Mouse (Mus musculus) liver, postnatal 0 days (tissue): ENCODE data around the gene Lfng. TPM values are rescaled to one million over a fixed set of nuclear protein-coding genes. Genes with fewer than 3 reads are reported as not detected.

ENCODE experiments used
- ATAC-seq: fragments of 200-750 bp; cut with Nextera tagmentation; 2 replicates; pipeline ENCODE4 v1.8.0; 2017; ENCODE audit warnings: mild to moderate bottlenecking, moderate library complexity
- DNase-seq: peaks from one replicate; pipeline ENCODE4 v3.0.0-alpha.2; 2016
- H3K27ac ChIP-seq: fragments of 300-500 bp; sonication (generic); 2 replicates; pipeline ENCODE4 v1.5.1; 2014; ENCODE audit warnings: antibody characterized with exemption, moderate library complexity, mild to moderate bottlenecking, low read depth
- H3K27me3 ChIP-seq: fragments of 300-500 bp; sonication (generic); 2 replicates; pipeline ENCODE4 v1.6.1; 2014; ENCODE audit warnings: low read length, control low read depth, mixed read lengths; ENCODE audit not compliant: insufficient read depth
- H3K36me3 ChIP-seq: fragments of 300-500 bp; sonication (generic); replicated peaks from 2 replicates; pipeline ENCODE4 v1.6.1; 2014; ENCODE audit warnings: mild to moderate bottlenecking, control low read depth, low read length, moderate library complexity, mixed read lengths; ENCODE audit not compliant: insufficient read depth
- H3K4me1 ChIP-seq: fragments of 300-500 bp; sonication (generic); 2 replicates; pipeline ENCODE4 v1.6.1; 2014; ENCODE audit warnings: antibody characterized with exemption, mild to moderate bottlenecking, control low read depth; ENCODE audit not compliant: insufficient read depth
- H3K4me2 ChIP-seq: fragments of 300-500 bp; sonication (generic); 2 replicates; pipeline ENCODE4 v1.6.1; 2014; ENCODE audit warnings: low read depth, mild to moderate bottlenecking, low read length, moderate library complexity, mixed read lengths
- H3K4me3 ChIP-seq: fragments of 300-500 bp; sonication (generic); 2 replicates; pipeline ENCODE4 v1.5.1; 2014; ENCODE audit warnings: low read depth, low read length
- H3K9ac ChIP-seq: fragments of 300-500 bp; sonication (generic); replicated peaks from 2 replicates; pipeline ENCODE4 v1.6.1; 2014; ENCODE audit warnings: mild to moderate bottlenecking, moderate library complexity
- H3K9me3 ChIP-seq: fragments of 300-500 bp; sonication (generic); 2 replicates; pipeline ENCODE4 v1.6.1; 2016; ENCODE audit warnings: mild to moderate bottlenecking, control low read depth, low read length, mixed read lengths
- CTCF ChIP-seq: sonication (generic); IDR thresholded peaks from 2 replicates; pipeline ENCODE4 v1.5.1; 2016; ENCODE audit warnings: antibody characterized with exemption, low read depth
- EP300 ChIP-seq: IDR thresholded peaks from 2 replicates; pipeline ENCODE4 v1.6.1; 2016; ENCODE audit warnings: antibody characterized with exemption, low read depth, mild to moderate bottlenecking
- WGBS: fragments of 180-500 bp; shearing (Covaris S2); extraction: QIAGEN DNeasy Blood & Tissue Kit; methylation state at CpG from one replicate; pipeline ENCODE4 v1.1.7; 2014; ENCODE audit not compliant: insufficient replicate concordance; 5-methylcytosine and 5-hydroxymethylcytosine counted together
- polyA plus RNA-seq: library from polyadenylated mRNA; unstranded; fragments of >200 nt; fragmentation: Nextera tagmentation; extraction: Ambion mirVana; gene quantifications from 2 replicates; pipeline ENCODE4 v1.2.1, GENCODE M21; 2015

The Lfng gene
- polyA plus RNA-seq, 1 experiment from 2014 or later, result 5.9 TPM

DNA sequence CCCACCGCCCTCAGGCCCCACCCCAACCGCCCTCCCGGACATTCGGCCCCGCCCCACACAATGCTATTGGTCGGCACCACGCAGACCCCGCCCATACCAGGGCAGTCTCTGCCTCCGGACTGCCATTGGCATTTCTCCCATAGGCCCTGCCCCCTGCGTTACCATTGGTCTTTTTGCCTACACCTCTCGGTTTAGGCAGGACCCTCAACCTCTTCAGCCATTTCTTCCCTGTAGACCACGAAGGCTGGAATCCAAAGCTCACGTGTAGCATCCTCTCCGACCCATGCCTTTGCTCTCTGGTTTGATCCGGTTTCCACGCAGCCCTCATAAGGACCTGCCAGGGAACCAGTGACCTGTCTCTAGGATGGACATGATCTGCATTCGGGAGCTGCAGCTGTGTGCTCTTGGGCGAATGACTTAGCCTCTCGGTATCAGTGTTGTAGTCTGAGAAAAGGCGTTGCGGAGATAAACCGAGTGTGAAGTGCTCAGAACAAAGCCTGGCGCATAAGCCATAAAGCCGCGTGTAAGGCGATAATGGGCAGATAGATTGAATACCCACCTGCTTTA is 42.1 kb downstream of the Lfng start:
- Histone ChIP-seq H3K4me2 (peak overlapping the region; percentile 100), H3K9ac (peak overlapping the region; percentile 63), H3K27ac (peak overlapping the region; percentile 57; the same call in 1 of the 2 replicates), H3K4me1 (peaks cover 46% of the 10 kb centered on the region), H3K9me3 (no peaks in the 10 kb centered on the region), H3K36me3 (no peaks in the 10 kb centered on the region), H3K27me3 (0 out of 2 replicates have a peak, but pooled peaks cover 4% of the 10 kb centered on the region), H3K4me3 (peak overlapping the region; percentile 95)
- DNase-seq (peak; percentile 99), ATAC-seq (peak; percentile 96)
- 9% methylated on average over 26 of the region's 26 CpGs for WGBS
- no peak for TF ChIP-seq CTCF
- TF ChIP-seq EP300, result no peak

DNA sequence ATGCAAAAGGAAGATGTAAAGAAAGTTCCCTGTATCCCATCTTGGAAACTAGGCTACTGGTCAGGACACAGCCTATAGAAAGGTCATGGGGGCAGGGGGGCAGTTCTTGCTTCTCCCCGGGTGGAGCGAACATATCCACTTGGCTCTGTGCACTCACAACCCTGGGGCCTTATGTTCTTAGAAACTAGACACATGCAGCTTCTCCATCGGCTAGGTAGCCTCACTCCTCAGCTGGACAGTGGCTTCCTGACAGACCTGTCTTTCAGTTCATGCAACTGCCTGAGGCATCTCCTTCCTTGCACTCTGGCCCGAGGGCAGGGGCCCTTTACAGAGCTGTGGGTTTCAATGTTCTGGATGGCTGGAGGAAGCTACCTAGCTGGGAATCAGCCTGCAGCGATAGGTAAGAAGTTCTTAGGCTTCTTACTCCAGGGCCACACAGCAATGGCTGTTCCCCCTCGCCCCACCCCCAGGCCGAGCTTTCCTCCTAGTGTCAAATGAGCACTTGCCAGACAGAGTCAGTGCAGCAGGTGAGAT is 42.8 kb downstream of the Lfng start:
- no peak for DNase-seq
- no peak for TF ChIP-seq EP300
- TF ChIP-seq CTCF, result no peak

DNA sequence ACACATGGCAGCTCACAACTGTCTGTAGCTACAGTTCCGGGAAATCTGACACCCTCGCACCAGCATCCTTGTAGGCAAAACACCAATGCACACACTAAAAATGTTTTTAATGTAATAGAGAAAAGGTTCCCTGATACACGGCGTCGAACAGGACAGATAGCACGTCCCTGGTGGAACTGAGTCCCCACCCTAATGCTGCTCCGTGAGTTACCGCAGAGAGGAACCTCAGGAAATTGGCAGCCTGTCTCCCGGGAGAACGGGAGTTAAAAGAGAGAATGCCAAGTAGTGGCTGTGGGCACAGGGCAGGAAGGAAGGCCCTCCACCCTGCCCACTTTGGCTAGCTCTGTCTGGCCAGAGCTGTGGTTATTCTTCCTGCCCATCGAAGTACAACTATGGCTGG is 44.1 kb downstream of the Lfng start:
- TF ChIP-seq CTCF, result no peak
- no peak for ATAC-seq
- H3K27ac ChIP-seq, result no peak overlapping the region
- no peak for DNase-seq
- H3K9ac ChIP-seq, result no peak overlapping the region
- no peaks in the 10 kb centered on the region for H3K36me3 ChIP-seq
- 0 out of 2 replicates have a peak, but pooled peaks cover 4% of the 10 kb centered on the region for H3K27me3 ChIP-seq
- no peak overlapping the region for H3K4me2 ChIP-seq
- H3K4me1 ChIP-seq, result peaks cover 35% of the 10 kb centered on the region
- H3K9me3 ChIP-seq, result no peaks in the 10 kb centered on the region
- WGBS, result 59% methylated on average over 11 of the region's 11 CpGs
- no peak overlapping the region for H3K4me3 ChIP-seq

More for the DNA sequence above, 42.8 kb downstream of the Lfng start:
- Histone ChIP-seq H3K4me2 (peak overlapping the region; percentile 100), H3K4me1 (peaks cover 46% of the 10 kb centered on the region), H3K9ac (no peak overlapping the region), H3K27ac (0 out of 2 replicates have a peak overlapping the region, but pooled peaks have one; percentile 57), H3K9me3 (no peaks in the 10 kb centered on the region), H3K36me3 (no peaks in the 10 kb centered on the region), H3K27me3 (0 out of 2 replicates have a peak, but pooled peaks cover 4% of the 10 kb centered on the region), H3K4me3 (no peak overlapping the region)
- ATAC-seq, result no peak
- 74% methylated on average over 7 of the region's 7 CpGs for WGBS

DNA sequence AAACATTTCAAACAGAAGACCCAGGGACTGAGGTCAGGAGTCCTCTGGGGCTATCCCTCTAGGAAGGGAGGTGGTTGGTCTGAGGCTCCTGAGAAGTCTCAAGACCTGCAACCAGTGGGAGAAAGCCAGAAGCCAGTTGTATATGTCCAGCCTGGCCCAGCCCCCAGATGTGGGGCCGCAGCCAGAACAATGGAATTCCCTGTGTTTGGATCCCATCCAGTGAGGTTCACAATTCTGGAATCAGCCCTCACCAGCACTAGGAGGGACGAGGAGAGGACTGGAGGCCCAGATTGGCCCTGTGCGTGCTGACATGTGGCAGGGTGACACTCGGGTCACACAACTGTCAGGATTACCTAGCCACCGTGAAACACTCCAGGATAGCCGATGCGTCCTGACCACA is 45.5 kb downstream of the Lfng start:
- TF ChIP-seq EP300 (no peak), CTCF (no peak)
- DNase-seq (no peak), ATAC-seq (no peak)
- H3K4me2 ChIP-seq, result no peak overlapping the region
- no peaks in the 10 kb centered on the region for H3K36me3 ChIP-seq
- no peaks in the 10 kb centered on the region for H3K9me3 ChIP-seq
- H3K27ac ChIP-seq, result no peak overlapping the region
- whole genome bisulfite sequencing, result 78% methylated on average over 7 of the region's 7 CpGs
- H3K9ac ChIP-seq, result no peak overlapping the region
- no peak overlapping the region for H3K4me3 ChIP-seq
- H3K27me3 ChIP-seq, result 0 out of 2 replicates have a peak, but pooled peaks cover 4% of the 10 kb centered on the region
- H3K4me1 ChIP-seq, result peaks cover 25% of the 10 kb centered on the region

DNA sequence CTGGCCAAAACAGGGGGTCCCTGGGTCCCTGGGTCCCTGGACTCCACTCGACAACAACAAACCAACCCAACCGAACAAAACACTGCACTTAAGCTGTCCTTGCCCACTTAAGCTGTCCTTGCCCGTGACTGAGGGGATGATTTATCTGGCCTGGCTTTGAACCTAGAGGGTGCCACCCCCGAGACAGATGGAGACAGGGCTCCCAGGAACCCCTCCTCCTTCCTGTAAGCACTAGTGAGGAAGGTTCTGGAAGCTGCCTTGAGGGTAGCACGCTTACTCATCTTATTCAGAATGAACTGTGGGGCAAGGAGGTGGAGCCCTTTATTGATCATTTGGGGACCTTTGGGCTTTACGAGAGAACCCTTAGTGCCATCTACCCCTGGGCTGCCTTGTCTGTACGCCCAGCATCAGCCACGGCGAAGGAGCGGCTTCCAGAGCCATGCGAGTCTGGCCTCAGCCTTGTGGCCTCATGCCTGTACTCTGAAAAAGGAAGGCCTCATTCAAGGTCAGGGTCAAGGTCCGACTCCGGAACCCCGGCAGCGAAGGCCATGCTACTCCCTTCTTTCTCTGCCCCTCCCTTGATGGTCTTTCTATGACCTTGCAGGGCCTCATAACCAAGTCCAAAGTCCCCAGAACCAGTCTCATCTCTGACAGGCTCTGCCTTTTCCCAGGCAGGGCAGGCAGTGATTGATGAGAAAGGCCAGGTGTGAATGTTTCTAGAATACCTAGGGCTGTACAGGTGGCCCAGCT is 47.2 kb downstream of the Lfng start:
- WGBS, result 63% methylated on average over 15 of the region's 15 CpGs
- Histone ChIP-seq H3K9ac (no peak overlapping the region), H3K36me3 (no peaks in the 10 kb centered on the region), H3K27me3 (0 out of 2 replicates have a peak, but pooled peaks cover 4% of the 10 kb centered on the region), H3K4me2 (no peak overlapping the region), H3K27ac (no peak overlapping the region), H3K4me3 (no peak overlapping the region), H3K4me1 (peaks cover 15% of the 10 kb centered on the region), H3K9me3 (no peaks in the 10 kb centered on the region)
- DNase-seq, result no peak
- ATAC-seq, result no peak
- TF ChIP-seq EP300 (no peak), CTCF (no peak)

DNA sequence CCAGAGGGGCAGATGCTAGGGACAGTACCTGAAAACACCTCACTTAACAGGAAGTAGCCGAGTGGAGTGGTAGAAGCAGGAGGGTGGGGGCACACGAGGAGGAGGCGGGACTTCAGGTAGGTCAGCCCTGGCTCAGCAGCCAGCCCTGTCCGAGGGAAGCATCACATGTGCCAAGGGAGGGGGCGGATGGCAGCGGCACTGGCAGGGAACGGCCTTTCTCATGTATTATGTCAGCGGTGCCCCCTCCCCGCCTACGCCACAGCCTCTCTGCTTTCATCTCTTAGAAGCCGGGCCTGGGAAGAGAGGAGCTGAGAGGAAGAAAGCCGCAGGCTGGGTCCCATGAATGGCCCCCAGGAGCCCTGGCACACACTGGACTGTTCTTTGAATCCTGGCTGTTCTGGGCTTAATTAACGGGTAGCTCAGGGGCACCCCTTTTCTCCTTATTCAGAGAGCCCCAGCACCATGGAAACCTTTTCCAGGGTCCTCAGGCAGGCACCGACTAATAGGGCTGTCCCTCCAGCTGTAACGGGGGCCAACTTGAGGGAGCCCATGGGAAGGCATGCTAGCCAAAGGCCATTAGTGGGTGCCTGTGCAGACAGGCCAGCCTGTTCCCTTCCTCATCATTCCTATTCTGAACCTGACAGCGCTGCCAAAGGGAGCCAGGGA is 52.6 kb downstream of the Lfng start:
- no peak for TF ChIP-seq CTCF
- no peak for TF ChIP-seq EP300
- H3K9me3 ChIP-seq, result no peaks in the 10 kb centered on the region
- H3K4me3 ChIP-seq, result no peak overlapping the region
- H3K36me3 ChIP-seq, result no peaks in the 10 kb centered on the region
- H3K9ac ChIP-seq, result no peak overlapping the region
- DNase-seq (no peak), ATAC-seq (no peak)
- 55% methylated on average over 16 of the region's 16 CpGs for WGBS
- no peaks in the 10 kb centered on the region for H3K27me3 ChIP-seq
- no peak overlapping the region for H3K27ac ChIP-seq
- no peak overlapping the region for H3K4me2 ChIP-seq
- peaks cover 12% of the 10 kb centered on the region for H3K4me1 ChIP-seq
